In the genomic region with DNA sequence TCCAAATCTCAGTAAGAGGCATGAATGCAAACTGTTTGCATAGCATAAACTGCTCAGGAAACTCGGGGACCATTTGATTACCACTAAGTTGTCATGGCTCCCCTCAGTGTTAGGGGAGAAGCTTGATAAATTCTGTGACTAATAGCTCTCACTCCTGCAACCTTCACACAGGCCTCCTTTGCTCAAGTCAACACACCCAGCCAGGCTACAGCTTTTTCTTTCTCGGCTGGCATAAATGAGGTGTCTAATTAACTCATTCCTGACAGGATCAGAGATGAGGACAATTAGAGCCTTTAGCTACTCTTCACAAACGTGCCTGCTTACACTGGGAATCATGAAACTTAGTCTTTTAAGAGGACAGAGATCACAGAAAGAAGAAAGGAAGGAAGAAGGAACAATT, we compare ENCODE assay signal across 28 mouse cellular contexts.
DNase-seq lines count a peak whose midpoint lies in the region; ATAC-seq and TF ChIP-seq lines count a peak whose summit lies in the region.
"Had no signal": no experiment of that assay in that cellular context is flagged by ENCODE, and none has a peak within 500 bp of the region (broad histone marks: within the 10 kb centered on the region; RNA-seq: fewer than 3 reads in every experiment).

No protein-coding gene starts in this region.

- no peaks in the 10 kb centered on the region for H3K27me3 ChIP-seq in forebrain, embryonic 11.5 days (ENCODE audit: control insufficient read depth, insufficient read depth, low read length)
- no peaks in the 10 kb centered on the region for H3K27me3 ChIP-seq in forebrain, embryonic 15.5 days
- H3K27me3 ChIP-seq in midbrain, embryonic 14.5 days (ENCODE audit: control insufficient read depth, insufficient read depth, low read length) = no peaks in the 10 kb centered on the region
- H3K27me3 ChIP-seq in midbrain, embryonic 10.5 days (ENCODE audit: low read depth, poor library complexity, severe bottlenecking) = no peaks in the 10 kb centered on the region
- H3K27me3 ChIP-seq in myocyte (ENCODE audit: control insufficient read depth, insufficient read depth, insufficient read length) = no peaks in the 10 kb centered on the region
- H3K27me3 ChIP-seq: embryonic facial prominence, embryonic 13.5 days; heart, embryonic 13.5 days; hindbrain, embryonic 15.5 days; Patski had no signal

- H3K36me3 ChIP-seq in forebrain, embryonic 11.5 days (ENCODE audit: control insufficient read depth, insufficient read depth, low read length) = no peaks in the 10 kb centered on the region
- no peaks in the 10 kb centered on the region for H3K36me3 ChIP-seq in forebrain, embryonic 15.5 days
- no peaks in the 10 kb centered on the region for H3K36me3 ChIP-seq in midbrain, embryonic 14.5 days (ENCODE audit: control insufficient read depth, insufficient read depth, low read length)
- H3K36me3 ChIP-seq in midbrain, embryonic 10.5 days = no peaks in the 10 kb centered on the region
- no peaks in the 10 kb centered on the region for H3K36me3 ChIP-seq in myocyte (ENCODE audit: control insufficient read depth, insufficient read depth)
- H3K36me3 ChIP-seq: embryonic facial prominence, embryonic 10.5 days; embryonic facial prominence, embryonic 13.5 days; forebrain, embryonic 10.5 days; heart, embryonic 10.5 days; heart, embryonic 13.5 days; hindbrain, embryonic 15.5 days had no signal

- DNase-seq in forebrain, embryonic 11.5 days (ENCODE audit: low spot score) = no peak
- DNase-seq in midbrain, embryonic 14.5 days = peak; percentile 3
- DNase-seq in midbrain, embryonic 10.5 days (ENCODE audit: low spot score) = no peak
- DNase-seq in Muller cell, postnatal 12 days (ENCODE audit: inconsistent ontology term) = peak; percentile 31
- no peak for DNase-seq in right cerebral cortex, adult 18-20 months
- DNase-seq: adrenal gland, postnatal 10 days; adrenal gland, postnatal 36 days; cerebellum, adult 11 months; cerebellum, adult 8-10 months; cerebellum, postnatal 10 days; cerebellum, postnatal 36 days; embryo, embryonic 11 days; gastrocnemius, postnatal 10 days; gastrocnemius, postnatal 36 days; heart, adult 2 months; heart, postnatal 14 days; heart, postnatal 4 days had no signal

- no peaks in the 10 kb centered on the region for H3K79me2 ChIP-seq in myocyte (ENCODE audit: control insufficient read depth, insufficient read depth)

- peak; percentile 71 for ATAC-seq in forebrain, embryonic 11.5 days (replicated peaks; ENCODE audit: low FRiP score)
- ATAC-seq in forebrain, embryonic 15.5 days (replicated peaks) = no peak
- ATAC-seq in midbrain, embryonic 14.5 days (ENCODE audit: low FRiP score, low TSS enrichment) = no peak
- ATAC-seq in CD4-positive, CD25-positive, alpha-beta regulatory T cell, adult 4 months = no peak
- ATAC-seq: intestine, postnatal 0 days; Patski had no signal

- TF ChIP-seq POLR2A in myocyte (IDR thresholded peaks at IDR 0.05; ENCODE audit: insufficient read length, low read depth) = no peak

- no peak overlapping the region for H3ac ChIP-seq in myocyte (ENCODE audit: control insufficient read depth, insufficient read length)

- H3K4me2 ChIP-seq in forebrain, embryonic 11.5 days (ENCODE audit: low read depth, low read length, severe bottlenecking) = no peak overlapping the region
- no peak overlapping the region for H3K4me2 ChIP-seq in forebrain, embryonic 15.5 days (replicated peaks)
- no peak overlapping the region for H3K4me2 ChIP-seq in midbrain, embryonic 14.5 days (ENCODE audit: low read length)
- peak overlapping the region; percentile 54 for H3K4me2 ChIP-seq in myocyte (ENCODE audit: low read depth)
- H3K4me2 ChIP-seq: embryonic facial prominence, embryonic 13.5 days; heart, embryonic 13.5 days; hindbrain, embryonic 15.5 days had no signal

- H3K27ac ChIP-seq in forebrain, embryonic 11.5 days (ENCODE audit: low read depth, low read length) = no peak overlapping the region
- no peak overlapping the region for H3K27ac ChIP-seq in forebrain, embryonic 15.5 days (replicated peaks)
- no peak overlapping the region for H3K27ac ChIP-seq in midbrain, embryonic 14.5 days (replicated peaks; ENCODE audit: low read depth, low read length)
- no peak overlapping the region for H3K27ac ChIP-seq in midbrain, embryonic 10.5 days (replicated peaks)
- H3K27ac ChIP-seq: embryonic facial prominence, embryonic 10.5 days; embryonic facial prominence, embryonic 13.5 days; forebrain, embryonic 10.5 days; heart, adult 2 months; heart, embryonic 10.5 days; heart, embryonic 13.5 days; hindbrain, embryonic 15.5 days had no signal

- no peak overlapping the region for H3K9ac ChIP-seq in forebrain, embryonic 11.5 days (ENCODE audit: low read length)
- no peak overlapping the region for H3K9ac ChIP-seq in forebrain, embryonic 15.5 days (replicated peaks)
- H3K9ac ChIP-seq in midbrain, embryonic 14.5 days (replicated peaks; ENCODE audit: low read length) = no peak overlapping the region
- H3K9ac ChIP-seq: embryonic facial prominence, embryonic 13.5 days; heart, embryonic 13.5 days; hindbrain, embryonic 15.5 days had no signal

- H3K4me1 ChIP-seq in forebrain, embryonic 11.5 days (replicated peaks; ENCODE audit: control insufficient read depth, insufficient read depth, low read length) = no peaks in the 10 kb centered on the region
- peaks cover 13% of the 10 kb centered on the region; the same call in 1 of the 2 replicates for H3K4me1 ChIP-seq in forebrain, embryonic 15.5 days
- no peaks in the 10 kb centered on the region for H3K4me1 ChIP-seq in midbrain, embryonic 14.5 days (ENCODE audit: control insufficient read depth, insufficient read depth, low read length)
- H3K4me1 ChIP-seq in midbrain, embryonic 10.5 days = peaks cover 5% of the 10 kb centered on the region; the same call in 1 of the 2 replicates

- H3K4me3 ChIP-seq in forebrain, embryonic 11.5 days (ENCODE audit: low read depth, low read length) = no peak overlapping the region
- no peak overlapping the region for H3K4me3 ChIP-seq in forebrain, embryonic 15.5 days
- H3K4me3 ChIP-seq in midbrain, embryonic 14.5 days (replicated peaks; ENCODE audit: low read depth, low read length) = no peak overlapping the region
- H3K4me3 ChIP-seq in midbrain, embryonic 10.5 days = no peak overlapping the region
- no peak overlapping the region for H3K4me3 ChIP-seq in myocyte
- H3K4me3 ChIP-seq: embryonic facial prominence, embryonic 10.5 days; embryonic facial prominence, embryonic 13.5 days; forebrain, embryonic 10.5 days; heart, adult 2 months; heart, embryonic 10.5 days; heart, embryonic 13.5 days; hindbrain, embryonic 15.5 days had no signal

- H3K9me3 ChIP-seq in forebrain, embryonic 11.5 days (ENCODE audit: control insufficient read depth, low read length) = no peaks in the 10 kb centered on the region
- no peaks in the 10 kb centered on the region for H3K9me3 ChIP-seq in forebrain, embryonic 15.5 days
- no peaks in the 10 kb centered on the region for H3K9me3 ChIP-seq in midbrain, embryonic 14.5 days (ENCODE audit: control insufficient read depth, low read length)
- H3K9me3 ChIP-seq in midbrain, embryonic 10.5 days (replicated peaks) = no peaks in the 10 kb centered on the region
- H3K9me3 ChIP-seq: embryonic facial prominence, embryonic 10.5 days; embryonic facial prominence, embryonic 13.5 days; forebrain, embryonic 10.5 days; heart, embryonic 10.5 days; heart, embryonic 13.5 days; hindbrain, embryonic 15.5 days had no signal

- WGBS in forebrain, embryonic 11.5 days = 4% methylated on average over 3 of the region's 3 CpGs
- WGBS in forebrain, embryonic 15.5 days = 5% methylated on average over 3 of the region's 3 CpGs
- 24% methylated on average over 3 of the region's 3 CpGs for WGBS in midbrain, embryonic 14.5 days
- WGBS in midbrain, embryonic 10.5 days = 21% methylated on average over 3 of the region's 3 CpGs

TF ChIP-seq in myocyte, 11 proteins besides CTCF, POLR2A, EP300 and RAD21:
- TF ChIP-seq MAX (IDR thresholded peaks at IDR 0.05; ENCODE audit: low read depth) = no peak
- no peak for TF ChIP-seq POLR2AphosphoS2 (IDR thresholded peaks at IDR 0.05; ENCODE audit: insufficient read length, low read depth)
- TF ChIP-seq TCF12 (IDR thresholded peaks at IDR 0.05; ENCODE audit: insufficient read depth, poor library complexity, severe bottlenecking) = no peak
- no peak for TF ChIP-seq MYOG (IDR thresholded peaks at IDR 0.05; ENCODE audit: control insufficient read depth in 1 of 3, insufficient read depth in 1 of 3, insufficient read length in 2 of 3, low read depth in 2 of 3)
- TF ChIP-seq CEBPB (IDR thresholded peaks at IDR 0.05; ENCODE audit: insufficient read depth, poor library complexity, severe bottlenecking) = no peak

Comparison
In these comparisons a context has a peak if more than half of its experiments do, and no peak if none do; other contexts are left out.
1. DNase-seq: peak in midbrain, embryonic 14.5 days (single experiment) and Muller cell, postnatal 12 days (single experiment); none in forebrain, embryonic 11.5 days (single experiment), midbrain, embryonic 10.5 days (single experiment) and right cerebral cortex, adult 18-20 months (single experiment).